Mouse (Mus musculus) lung, embryonic 14.5 days (tissue): ENCODE data around the gene Rere. TPM values are rescaled to one million over a fixed set of nuclear protein-coding genes. Genes with fewer than 3 reads are reported as not detected.
A peak's percentile ranks its signal among the peaks of the same experiment; 100 is the strongest.

Experiments used
- ATAC-seq: fragments of 200-750 bp; cut with Nextera tagmentation; 2 replicates; pipeline ENCODE4 v1.8.0; 2017; ENCODE audit warnings: mild to moderate bottlenecking, moderate TSS enrichment, moderate library complexity; ENCODE audit not compliant: insufficient read depth
- DNase-seq: peaks from one replicate; pipeline ENCODE4 v3.0.0-alpha.2; 2015
- H3K27ac ChIP-seq: fragments of 300-500 bp; sonication (generic); 2 replicates; pipeline ENCODE4 v1.5.1; 2014; ENCODE audit warnings: low read depth, mild to moderate bottlenecking, moderate library complexity
- H3K27me3 ChIP-seq: fragments of 300-500 bp; sonication (generic); 2 replicates; pipeline ENCODE4 v1.6.1; 2014; ENCODE audit warnings: low read length, control low read depth; ENCODE audit not compliant: insufficient read depth
- H3K36me3 ChIP-seq: fragments of 300-500 bp; sonication (generic); 2 replicates; pipeline ENCODE4 v1.6.1; 2014; ENCODE audit warnings: control low read depth; ENCODE audit not compliant: insufficient read depth
- H3K4me1 ChIP-seq: fragments of 300-500 bp; sonication (generic); 2 replicates; pipeline ENCODE4 v1.6.1; 2014; ENCODE audit warnings: antibody characterized with exemption, control low read depth; ENCODE audit not compliant: insufficient read depth
- H3K4me2 ChIP-seq: fragments of 300-500 bp; sonication (generic); 2 replicates; pipeline ENCODE4 v1.6.1; 2014; ENCODE audit warnings: mild to moderate bottlenecking
- H3K4me3 ChIP-seq: fragments of 300-500 bp; sonication (generic); 2 replicates; pipeline ENCODE4 v1.5.1; 2014; ENCODE audit warnings: low read depth, low read length
- H3K9ac ChIP-seq: fragments of 300-500 bp; sonication (generic); 2 replicates; pipeline ENCODE4 v1.6.1; 2014
- H3K9me3 ChIP-seq: fragments of 300-500 bp; sonication (generic); 2 replicates; pipeline ENCODE4 v1.6.1; 2016; ENCODE audit warnings: low read depth, low read length, control low read depth
- CTCF ChIP-seq: IDR thresholded peaks from 2 replicates; pipeline ENCODE4 v1.5.1; 2016; ENCODE audit warnings: antibody characterized with exemption, low read depth
- WGBS: fragments of 180-500 bp; shearing (Covaris S2); extraction: QIAGEN DNeasy Blood & Tissue Kit; methylation state at CpG from one replicate; pipeline ENCODE4 v1.1.7; 2014; 5-methylcytosine and 5-hydroxymethylcytosine counted together
- polyA plus RNA-seq: library from polyadenylated mRNA; unstranded; fragments of >200 nt; fragmentation: Nextera tagmentation; extraction: Ambion mirVana; gene quantifications from 2 replicates; pipeline ENCODE4 v1.2.1, GENCODE M21; 2014

Rere gene
- polyA plus RNA-seq, 1 experiment from 2014 or later = 41.5 TPM

- ATAC-seq (no peak), DNase-seq (no peak)
- no peaks in the 10 kb centered on the region for H3K27me3 ChIP-seq
- WGBS = 38% methylated on average over 21 of the region's 21 CpGs
- H3K4me2 ChIP-seq = peak overlapping the region; percentile 20; the same call in 1 of the 2 replicates
- no peak overlapping the region for H3K9ac ChIP-seq
- peaks cover 30% of the 10 kb centered on the region for H3K4me1 ChIP-seq
- H3K4me3 ChIP-seq = no peak overlapping the region
- TF ChIP-seq CTCF = no peak
- H3K27ac ChIP-seq = no peak overlapping the region
- H3K36me3 ChIP-seq = peaks cover 33% of the 10 kb centered on the region
- H3K9me3 ChIP-seq = no peaks in the 10 kb centered on the region
Measured at GRCm38 (mm10) chr4:150406320-150406719, 124.9 kb downstream of the Rere start.

GRCm38 (mm10) chr4:150406821-150407220 is 125.4 kb downstream of the Rere start:
- Histone ChIP-seq H3K27me3 (no peaks in the 10 kb centered on the region), H3K4me2 (peak overlapping the region; percentile 20; the same call in 1 of the 2 replicates), H3K4me3 (no peak overlapping the region), H3K9me3 (no peaks in the 10 kb centered on the region), H3K9ac (no peak overlapping the region), H3K36me3 (peaks cover 37% of the 10 kb centered on the region), H3K27ac (no peak overlapping the region), H3K4me1 (peaks cover 25% of the 10 kb centered on the region)
- WGBS = 69% methylated on average over 6 of the region's 6 CpGs
- DNase-seq = no peak
- no peak for TF ChIP-seq CTCF
- no peak for ATAC-seq

GRCm38 (mm10) chr4:150414296-150414695 is 132.8 kb downstream of the Rere start:
- DNase-seq = no peak
- Histone ChIP-seq H3K4me2 (no peak overlapping the region), H3K9me3 (no peaks in the 10 kb centered on the region), H3K9ac (no peak overlapping the region), H3K4me1 (no peaks in the 10 kb centered on the region), H3K27ac (peak overlapping the region; percentile 1; the same call in 1 of the 2 replicates), H3K27me3 (no peaks in the 10 kb centered on the region), H3K4me3 (no peak overlapping the region), H3K36me3 (peaks cover 23% of the 10 kb centered on the region)
- 50% methylated on average over 5 of the region's 5 CpGs for WGBS
- TF ChIP-seq CTCF = no peak
- ATAC-seq = no peak

GRCm38 (mm10) chr4:150414759-150415158 is 133.3 kb downstream of the Rere start:
- DNase-seq = no peak

GRCm38 (mm10) chr4:150415227-150415969 is 134.0 kb downstream of the Rere start:
- TF ChIP-seq CTCF = no peak
- H3K36me3 ChIP-seq = peaks cover 21% of the 10 kb centered on the region
- 64% methylated on average over 10 of the region's 10 CpGs for WGBS
- no peaks in the 10 kb centered on the region for H3K9me3 ChIP-seq
- H3K4me1 ChIP-seq = no peaks in the 10 kb centered on the region
- DNase-seq (peak; percentile 50), ATAC-seq (no peak)
- H3K4me2 ChIP-seq = no peak overlapping the region
- H3K27ac ChIP-seq = no peak overlapping the region
- H3K4me3 ChIP-seq = no peak overlapping the region
- no peak overlapping the region for H3K9ac ChIP-seq
- no peaks in the 10 kb centered on the region for H3K27me3 ChIP-seq

More at GRCm38 (mm10) chr4:150414759-150415158, 133.3 kb downstream of the Rere start:
- 76% methylated on average over 1 of the region's 1 CpGs for WGBS
- no peak overlapping the region for H3K4me3 ChIP-seq
- H3K4me2 ChIP-seq = no peak overlapping the region
- H3K9me3 ChIP-seq = no peaks in the 10 kb centered on the region
- no peak overlapping the region for H3K9ac ChIP-seq
- no peak overlapping the region for H3K27ac ChIP-seq
- peaks cover 19% of the 10 kb centered on the region for H3K36me3 ChIP-seq
- no peaks in the 10 kb centered on the region for H3K4me1 ChIP-seq
- no peak for ATAC-seq
- no peaks in the 10 kb centered on the region for H3K27me3 ChIP-seq
- no peak for TF ChIP-seq CTCF

GRCm38 (mm10) chr4:150420576-150421263 is 139.3 kb downstream of the Rere start:
- Histone ChIP-seq H3K4me3 (no peak overlapping the region), H3K27ac (no peak overlapping the region), H3K9me3 (no peaks in the 10 kb centered on the region), H3K9ac (no peak overlapping the region), H3K4me2 (no peak overlapping the region), H3K4me1 (no peaks in the 10 kb centered on the region), H3K36me3 (peaks cover 20% of the 10 kb centered on the region), H3K27me3 (no peaks in the 10 kb centered on the region)
- TF ChIP-seq CTCF = no peak
- DNase-seq (no peak), ATAC-seq (no peak)
- WGBS = 80% methylated on average over 10 of the region's 10 CpGs
